Mouse (Mus musculus) liver, embryonic 11.5 days (tissue): ENCODE measurements at regions not wholly inside any gene's neighbourhood (a gene's known extent, or its start where the extent isn't known, plus 50 kb on each side); places are given as distances from the start of the nearest gene placed in this dataset.

ENCODE experiments used
- ATAC-seq: fragments of 200-750 bp; cut with Nextera tagmentation; replicated peaks from 2 replicates; pipeline ENCODE4 v1.8.0; 2017; ENCODE audit warnings: moderate number of reproducible peaks, mild to moderate bottlenecking, moderate TSS enrichment, moderate library complexity; ENCODE audit not compliant: low FRiP score
- DNase-seq: peaks from one replicate; pipeline ENCODE4 v3.0.0-alpha.2; 2017; ENCODE audit warnings: low spot score
- H3K27ac ChIP-seq: fragments of 300-500 bp; sonication (generic); 2 replicates; pipeline ENCODE4 v1.5.1; 2014; ENCODE audit warnings: mild to moderate bottlenecking, low read depth, low read length, control low read depth
- H3K27me3 ChIP-seq: fragments of 300-500 bp; sonication (generic); replicated peaks from 2 replicates; pipeline ENCODE4 v1.6.1; 2014; ENCODE audit warnings: low read length, mixed read lengths; ENCODE audit not compliant: control insufficient read depth, insufficient read depth
- H3K36me3 ChIP-seq: fragments of 300-500 bp; sonication (generic); 2 replicates; pipeline ENCODE4 v1.6.1; 2014; ENCODE audit warnings: mild to moderate bottlenecking, low read length, moderate library complexity, mixed read lengths; ENCODE audit not compliant: control insufficient read depth, insufficient read depth
- H3K4me1 ChIP-seq: fragments of 300-500 bp; sonication (generic); replicated peaks from 2 replicates; pipeline ENCODE4 v1.6.1; 2014; ENCODE audit warnings: low read length, mixed read lengths; ENCODE audit not compliant: control insufficient read depth, insufficient read depth
- H3K4me2 ChIP-seq: fragments of 300-500 bp; sonication (generic); 2 replicates; pipeline ENCODE4 v1.6.1; 2014; ENCODE audit warnings: mild to moderate bottlenecking, control low read depth, moderate library complexity
- H3K4me3 ChIP-seq: fragments of 300-500 bp; sonication (generic); 2 replicates; pipeline ENCODE4 v1.5.1; 2014; ENCODE audit warnings: low read depth, low read length, control low read depth
- H3K9ac ChIP-seq: fragments of 300-500 bp; sonication (generic); 2 replicates; pipeline ENCODE4 v1.6.1; 2014; ENCODE audit warnings: low read depth, low read length, control low read depth
- H3K9me3 ChIP-seq: fragments of 300-500 bp; sonication (generic); 2 replicates; pipeline ENCODE4 v1.6.1; 2016; ENCODE audit warnings: low read length, inconsistent platforms, mixed read lengths; ENCODE audit not compliant: control insufficient read depth
- WGBS: fragments of 180-500 bp; shearing (Covaris S2); extraction: QIAGEN DNeasy Blood & Tissue Kit; methylation state at CpG from one replicate; pipeline ENCODE4 v1.1.7; 2014; 5-methylcytosine and 5-hydroxymethylcytosine counted together

DNA sequence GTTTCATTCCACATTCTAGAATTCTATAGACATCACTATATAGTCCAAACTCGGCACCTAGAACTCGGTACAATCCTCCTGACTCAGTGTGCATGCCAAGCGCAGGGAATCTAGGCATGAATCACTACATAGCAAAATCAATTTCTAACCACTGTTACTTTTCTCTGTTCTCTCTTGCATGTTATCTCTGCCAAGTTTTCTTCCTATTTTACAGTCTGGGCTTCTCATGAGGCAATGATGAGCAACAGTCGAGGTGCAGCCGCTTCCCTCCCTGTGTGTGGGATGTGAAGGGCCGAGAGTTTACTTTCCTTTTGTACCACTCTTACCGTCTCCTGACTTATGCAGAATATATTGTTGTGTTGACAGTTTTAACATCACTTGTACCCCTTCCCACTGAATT lies 204.4 kb upstream of the Klf12 start:
- no peak for DNase-seq
- no peaks in the 10 kb centered on the region for H3K4me1 ChIP-seq
- no peak overlapping the region for H3K27ac ChIP-seq
- H3K4me2 ChIP-seq: no peak overlapping the region
- WGBS: 84% methylated on average over 7 of the region's 7 CpGs
- no peaks in the 10 kb centered on the region for H3K27me3 ChIP-seq
- no peak for ATAC-seq
- no peaks in the 10 kb centered on the region for H3K36me3 ChIP-seq
- H3K9ac ChIP-seq: no peak overlapping the region
- H3K4me3 ChIP-seq: no peak overlapping the region
- no peaks in the 10 kb centered on the region for H3K9me3 ChIP-seq

DNA sequence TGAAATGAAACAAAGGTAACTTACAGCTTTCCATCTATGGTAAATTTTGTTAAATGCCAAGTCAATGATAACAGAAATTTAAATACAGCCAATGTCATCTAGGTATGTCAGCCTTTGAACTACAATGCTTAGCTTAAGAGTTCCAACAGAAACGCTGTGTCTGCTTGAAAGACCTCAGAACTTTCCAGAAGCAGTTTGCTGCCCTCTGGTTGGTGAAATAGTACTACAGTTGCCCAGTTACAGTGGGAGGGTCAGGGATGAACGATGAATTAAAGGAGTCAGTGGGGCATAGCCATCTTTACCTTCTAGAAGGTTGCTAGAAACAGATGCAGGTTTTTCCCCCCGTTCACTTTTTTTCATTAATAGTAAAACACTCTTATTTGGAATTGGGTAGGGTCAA lies 201.0 kb upstream of the Klf12 start:
- DNase-seq (no peak), ATAC-seq (no peak)
- H3K4me1 ChIP-seq: no peaks in the 10 kb centered on the region
- no peak overlapping the region for H3K27ac ChIP-seq
- whole genome bisulfite sequencing: 75% methylated on average over 3 of the region's 3 CpGs
- no peak overlapping the region for H3K4me3 ChIP-seq
- H3K9ac ChIP-seq: no peak overlapping the region
- H3K27me3 ChIP-seq: no peaks in the 10 kb centered on the region
- H3K9me3 ChIP-seq: no peaks in the 10 kb centered on the region
- no peak overlapping the region for H3K4me2 ChIP-seq
- no peaks in the 10 kb centered on the region for H3K36me3 ChIP-seq

DNA sequence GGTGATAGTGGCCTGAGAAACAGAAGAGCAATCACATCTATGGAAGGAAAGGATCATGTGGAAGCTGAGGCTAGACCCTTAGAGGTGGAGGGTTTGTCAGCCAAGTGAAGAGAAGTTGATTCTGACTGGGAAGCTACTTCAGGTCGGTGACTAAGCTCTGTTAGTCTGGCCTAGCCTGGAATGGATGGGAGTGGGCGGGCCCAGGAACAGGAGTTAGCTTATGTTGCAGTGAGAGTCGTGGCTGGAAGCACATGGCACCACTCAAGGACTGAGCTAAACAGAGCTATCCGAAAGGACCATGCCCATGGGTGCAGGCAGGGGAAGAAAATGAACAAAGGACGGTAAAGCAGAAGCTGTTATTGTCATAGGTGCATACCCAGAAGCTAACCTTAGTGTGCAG lies 199.6 kb upstream of the Klf12 start:
- Histone ChIP-seq H3K9ac (no peak overlapping the region), H3K4me2 (no peak overlapping the region), H3K9me3 (no peaks in the 10 kb centered on the region), H3K4me1 (no peaks in the 10 kb centered on the region), H3K36me3 (no peaks in the 10 kb centered on the region), H3K27me3 (no peaks in the 10 kb centered on the region), H3K4me3 (no peak overlapping the region), H3K27ac (no peak overlapping the region)
- ATAC-seq: no peak
- 64% methylated on average over 5 of the region's 5 CpGs for WGBS
- no peak for DNase-seq

DNA sequence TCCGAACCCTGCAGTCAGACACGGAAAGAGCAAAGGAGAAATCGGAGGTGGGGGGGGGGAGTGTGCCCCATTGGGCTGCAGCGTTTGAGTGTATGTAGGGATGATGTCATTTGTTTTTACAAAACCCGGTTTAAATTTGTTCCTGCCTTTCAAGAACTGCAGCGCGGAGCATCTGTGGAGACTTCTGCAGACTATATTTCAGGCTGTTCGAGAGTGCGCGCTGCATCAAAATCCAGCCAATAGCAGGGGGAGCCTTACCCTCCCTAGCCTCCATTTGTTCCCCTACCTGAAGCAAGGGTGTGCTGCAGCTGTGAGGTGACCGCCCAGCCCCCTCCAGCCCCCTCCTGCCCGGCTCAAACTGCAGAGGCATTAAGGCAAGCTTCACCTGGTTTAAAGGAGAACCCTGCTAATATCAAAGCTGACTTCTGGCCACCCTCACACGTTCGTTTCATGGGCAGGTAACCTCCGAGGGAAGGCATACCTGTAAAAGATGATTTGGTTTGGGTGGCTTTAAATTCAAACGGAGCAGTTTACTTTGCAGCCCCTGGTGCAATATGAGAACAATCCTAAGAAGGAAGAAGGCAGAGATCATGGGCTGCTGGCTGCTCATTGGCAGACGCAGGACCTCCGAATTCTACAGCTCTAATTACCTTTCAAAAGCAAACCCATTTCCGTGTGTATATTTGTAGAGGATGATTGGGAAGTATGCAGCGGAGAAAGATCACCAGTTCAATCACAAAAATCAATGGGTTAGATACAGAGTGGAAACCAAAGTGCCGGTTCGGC lies 193.3 kb upstream of the Klf12 start:
- peak overlapping the region; percentile 62 for H3K4me2 ChIP-seq
- DNase-seq (no peak), ATAC-seq (0 out of 2 replicates have a peak, but pooled peaks have one; percentile 34)
- no peaks in the 10 kb centered on the region for H3K27me3 ChIP-seq
- H3K4me1 ChIP-seq: no peaks in the 10 kb centered on the region
- H3K9me3 ChIP-seq: no peaks in the 10 kb centered on the region
- no peak overlapping the region for H3K9ac ChIP-seq
- WGBS: 10% methylated on average over 22 of the region's 22 CpGs
- H3K27ac ChIP-seq: no peak overlapping the region
- no peaks in the 10 kb centered on the region for H3K36me3 ChIP-seq
- H3K4me3 ChIP-seq: peak overlapping the region; percentile 28

DNA sequence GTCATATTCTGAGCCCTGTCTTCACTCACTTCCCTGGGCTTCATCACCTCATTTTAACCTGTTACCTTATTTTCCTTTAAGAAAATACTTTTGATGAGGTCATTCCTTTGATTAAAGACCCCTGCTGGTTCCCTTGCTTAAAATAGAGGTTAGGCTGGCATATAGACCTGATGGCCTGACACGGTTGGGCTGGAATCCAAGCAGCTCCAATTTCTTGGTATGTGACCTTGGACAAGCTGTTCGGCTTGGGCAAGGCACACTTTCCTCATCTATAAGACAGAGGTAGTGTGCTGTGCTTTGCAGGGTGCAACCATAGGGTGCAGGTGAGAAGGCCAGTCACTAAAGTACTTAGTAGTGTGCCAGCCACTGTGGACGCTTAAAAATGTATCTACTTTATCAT lies 183.8 kb upstream of the Klf12 start:
- 80% methylated on average over 3 of the region's 3 CpGs for WGBS
- H3K27ac ChIP-seq: no peak overlapping the region
- ATAC-seq: no peak
- DNase-seq: no peak
- no peaks in the 10 kb centered on the region for H3K9me3 ChIP-seq
- no peak overlapping the region for H3K4me3 ChIP-seq
- H3K27me3 ChIP-seq: no peaks in the 10 kb centered on the region
- H3K4me2 ChIP-seq: no peak overlapping the region
- no peaks in the 10 kb centered on the region for H3K36me3 ChIP-seq
- no peaks in the 10 kb centered on the region for H3K4me1 ChIP-seq
- H3K9ac ChIP-seq: no peak overlapping the region

DNA sequence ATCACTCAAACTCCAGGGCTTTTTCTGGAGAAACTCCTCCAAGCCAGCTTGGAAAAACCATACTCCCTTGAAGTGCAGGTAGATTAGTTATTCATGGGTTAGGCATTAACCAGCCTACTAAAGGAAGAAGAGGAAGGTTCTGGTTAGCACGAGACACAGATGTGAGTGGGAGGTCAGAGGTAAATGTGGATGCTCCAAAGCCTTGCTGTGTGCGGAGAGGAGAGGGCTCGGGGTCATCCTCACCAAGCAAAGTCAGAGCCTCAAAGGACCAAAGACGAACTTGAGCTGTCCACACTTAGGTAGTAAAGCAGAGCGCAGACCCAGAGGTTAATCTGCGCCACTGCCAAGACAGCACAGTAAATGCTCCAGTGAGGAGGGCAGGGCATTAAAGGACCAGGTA lies 177.8 kb upstream of the Klf12 start:
- no peak overlapping the region for H3K4me3 ChIP-seq
- H3K27me3 ChIP-seq: no peaks in the 10 kb centered on the region
- H3K27ac ChIP-seq: no peak overlapping the region
- WGBS: 73% methylated on average over 6 of the region's 6 CpGs
- no peak overlapping the region for H3K9ac ChIP-seq
- no peaks in the 10 kb centered on the region for H3K36me3 ChIP-seq
- H3K4me2 ChIP-seq: no peak overlapping the region
- no peak for ATAC-seq
- no peak for DNase-seq
- no peaks in the 10 kb centered on the region for H3K9me3 ChIP-seq
- H3K4me1 ChIP-seq: no peaks in the 10 kb centered on the region; the same call in 1 of the 2 replicates

DNA sequence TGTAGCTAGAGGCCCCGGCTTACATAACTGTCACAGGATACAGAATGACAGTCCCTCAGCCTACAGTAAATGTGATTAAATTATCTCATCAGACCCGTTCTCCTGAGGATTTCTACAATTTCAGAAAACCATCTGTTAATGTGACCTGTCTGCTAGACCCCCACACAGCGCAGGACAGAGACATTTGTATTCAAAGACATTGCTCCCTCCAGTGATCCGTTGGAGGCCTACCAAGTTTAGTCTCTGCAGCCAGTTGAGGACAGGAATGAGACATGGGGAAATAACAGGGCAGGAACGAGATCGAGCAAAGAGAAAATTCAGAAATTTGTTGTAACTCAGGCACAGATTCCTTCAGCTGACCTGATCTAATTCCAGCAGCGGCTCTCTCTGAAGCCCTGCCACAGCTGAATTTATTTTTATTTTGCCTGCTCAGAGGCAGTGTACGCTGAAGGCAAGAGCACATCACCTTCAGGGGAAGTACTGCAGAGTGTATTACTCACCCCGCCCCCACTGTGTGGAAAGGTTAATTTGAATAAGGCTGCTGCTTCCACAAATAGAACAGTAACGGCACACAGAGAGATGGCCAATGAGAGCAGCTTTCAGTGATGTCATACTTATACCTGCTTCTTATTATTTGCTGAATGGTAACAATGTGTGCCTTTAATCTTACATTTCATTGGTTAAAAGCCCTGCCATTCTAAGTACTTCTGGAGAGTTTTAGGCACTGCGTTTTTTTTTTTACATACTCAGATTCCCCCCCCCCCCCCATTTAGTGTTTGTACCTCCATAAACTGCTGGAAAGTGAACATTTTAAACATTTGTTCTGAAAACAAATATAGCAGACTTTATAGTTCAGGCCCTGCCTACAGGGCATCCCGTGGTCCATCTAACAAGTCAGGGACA lies 176.9 kb upstream of the Klf12 start:
- DNase-seq (no peak), ATAC-seq (no peak)
- no peaks in the 10 kb centered on the region for H3K27me3 ChIP-seq
- no peaks in the 10 kb centered on the region for H3K9me3 ChIP-seq
- no peak overlapping the region for H3K9ac ChIP-seq
- no peaks in the 10 kb centered on the region for H3K36me3 ChIP-seq
- WGBS: 49% methylated on average over 12 of the region's 12 CpGs
- H3K27ac ChIP-seq: no peak overlapping the region
- no peak overlapping the region for H3K4me2 ChIP-seq
- H3K4me3 ChIP-seq: no peak overlapping the region
- no peaks in the 10 kb centered on the region; the same call in 1 of the 2 replicates for H3K4me1 ChIP-seq

DNA sequence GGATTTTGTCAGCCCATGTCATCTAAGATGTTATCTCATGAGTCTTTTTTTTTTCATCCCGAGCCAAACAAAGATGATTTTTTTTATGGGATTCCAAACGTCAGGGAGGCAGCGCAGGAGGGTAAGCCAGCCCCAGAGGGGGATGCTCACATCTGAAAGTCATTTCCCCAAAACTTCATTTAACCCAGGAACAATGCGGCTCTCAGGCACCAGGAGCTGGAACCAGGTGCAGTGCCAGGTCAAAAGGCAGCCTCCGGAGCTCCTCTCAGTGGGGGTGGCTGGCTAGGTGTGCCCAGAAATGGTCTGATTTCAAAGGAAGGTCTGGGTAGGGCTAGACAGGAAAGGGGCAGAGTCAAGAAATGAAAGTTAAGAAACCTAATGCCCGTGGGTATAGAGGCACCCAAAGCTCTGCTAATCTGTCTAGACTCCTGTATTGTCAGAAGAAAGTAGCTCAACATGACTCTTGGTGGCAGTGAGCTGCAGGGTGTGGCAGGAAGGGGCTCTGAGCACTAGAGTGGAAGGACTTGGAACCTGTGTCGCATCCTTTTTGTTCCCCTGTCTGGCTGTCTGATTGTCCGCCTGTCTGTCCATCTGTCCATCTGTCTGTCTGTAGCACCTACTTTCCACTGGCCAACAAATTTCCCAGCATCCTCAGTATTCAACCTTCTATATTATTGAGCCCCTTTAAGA lies 175.3 kb upstream of the Klf12 start:
- H3K4me3 ChIP-seq: no peak overlapping the region
- no peaks in the 10 kb centered on the region for H3K36me3 ChIP-seq
- H3K9me3 ChIP-seq: no peaks in the 10 kb centered on the region
- 37% methylated on average over 8 of the region's 8 CpGs for WGBS
- no peak overlapping the region for H3K4me2 ChIP-seq
- no peak overlapping the region for H3K27ac ChIP-seq
- H3K9ac ChIP-seq: no peak overlapping the region
- no peaks in the 10 kb centered on the region for H3K27me3 ChIP-seq
- no peak for DNase-seq
- no peaks in the 10 kb centered on the region; the same call in 1 of the 2 replicates for H3K4me1 ChIP-seq
- ATAC-seq: 0 out of 2 replicates have a peak, but pooled peaks have one; percentile 9
